Mouse (Mus musculus) embryo, embryonic 9.5 days (tissue): ENCODE data around the gene Olfr104-ps.

ENCODE experiments used
- DNase-seq: peaks from one replicate; pipeline ENCODE4 v3.0.0-alpha.2; 2017; ENCODE audit errors: extremely low spot score

Olfr104-ps gene

DNA sequence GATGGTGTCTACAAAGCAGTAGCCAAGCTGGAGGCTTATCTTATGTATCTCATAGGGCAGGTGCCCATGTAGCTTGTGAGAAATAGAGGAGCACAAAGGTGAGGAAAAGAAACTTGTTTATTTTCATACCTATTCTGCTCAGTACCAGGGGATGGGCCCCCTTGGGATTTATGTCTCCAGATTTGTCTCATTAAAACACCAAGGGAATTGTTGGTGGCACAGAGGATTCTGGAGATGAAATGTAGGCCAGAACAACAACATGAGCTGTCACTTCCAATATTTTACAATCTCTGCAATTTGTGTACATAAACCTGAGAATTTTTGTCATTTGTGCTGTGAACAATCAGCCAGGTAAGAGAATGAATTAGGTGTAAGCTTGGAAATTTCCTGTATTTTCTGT, at the start of gene Olfr104-ps:
Gene Olfr104-ps, plus strand, starts transcription at position 301 of the 400 bp plus-strand sequence.
- DNase-seq = no peak

DNA sequence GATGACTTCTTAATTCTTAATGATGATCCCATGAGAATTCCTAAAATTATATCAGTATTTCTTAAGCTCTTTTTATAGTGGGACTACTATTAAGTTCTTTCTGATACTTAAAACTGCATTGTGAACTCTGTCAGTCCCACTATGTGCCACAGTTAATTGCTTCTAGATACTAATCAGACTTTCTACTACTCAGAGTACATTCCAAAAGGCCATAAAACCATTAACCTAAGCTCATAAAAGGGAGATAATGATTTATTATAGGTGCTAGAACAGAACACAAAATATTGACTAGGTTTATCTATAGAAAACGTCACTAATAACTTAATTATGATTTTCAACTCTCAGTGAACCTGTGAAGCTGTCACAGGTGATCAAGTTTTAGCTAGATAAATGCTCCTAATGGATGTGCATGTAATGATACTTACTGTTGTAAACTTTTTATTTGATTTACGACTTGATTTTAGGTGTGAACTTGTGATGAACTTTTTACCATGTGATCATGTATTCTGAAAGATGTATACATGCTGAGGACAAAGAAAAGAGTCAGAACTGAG, 49.2 kb upstream of the Olfr104-ps start:
- no peak for DNase-seq

DNA sequence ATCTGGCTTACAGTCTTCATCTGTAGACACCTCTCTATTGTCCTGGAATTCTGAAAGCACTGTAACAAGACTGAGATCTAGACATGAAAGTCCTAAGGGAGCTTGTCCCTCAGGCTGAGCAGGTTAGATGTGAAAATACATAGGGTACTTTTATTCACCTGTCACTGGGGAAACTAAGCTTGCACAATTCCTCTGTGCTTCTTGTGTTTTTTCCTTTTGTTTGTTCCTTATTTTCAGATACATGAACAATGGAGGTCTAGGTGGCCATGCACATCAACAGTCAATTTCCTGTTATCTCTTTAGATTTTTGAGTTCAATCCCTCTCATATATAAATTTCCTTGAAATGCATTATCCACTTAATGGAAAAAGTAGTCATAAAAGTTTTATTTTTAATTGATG, 42.4 kb upstream of the Olfr104-ps start, which contains the start of gene Olfr102:
Gene Olfr102, minus strand, starts transcription at position 101 of the 400 bp plus-strand sequence.
- no peak for DNase-seq

DNA sequence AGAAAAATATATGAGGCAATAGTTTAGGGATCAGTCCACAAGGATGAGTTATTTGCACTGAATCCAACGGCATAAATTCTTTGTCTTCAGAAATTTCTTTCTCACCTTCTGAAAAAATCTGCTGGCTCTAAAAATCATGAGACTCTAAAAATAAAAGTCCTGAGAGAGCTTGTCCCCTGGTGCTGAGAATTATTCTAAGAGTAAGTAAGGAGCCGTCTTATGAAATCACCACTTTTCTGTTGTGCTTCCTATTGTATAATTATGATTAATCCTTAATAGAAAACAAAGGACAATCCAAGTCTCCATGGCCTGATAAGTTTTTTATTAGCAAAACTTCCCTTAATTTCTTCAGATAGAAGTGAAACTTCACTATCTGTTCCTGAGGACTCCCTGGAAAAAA, 19.8 kb upstream of the Olfr104-ps start, which contains the start of gene Olfr103:
Gene Olfr103, minus strand, starts transcription at position 101 of the 400 bp plus-strand sequence.
- DNase-seq = no peak

DNA sequence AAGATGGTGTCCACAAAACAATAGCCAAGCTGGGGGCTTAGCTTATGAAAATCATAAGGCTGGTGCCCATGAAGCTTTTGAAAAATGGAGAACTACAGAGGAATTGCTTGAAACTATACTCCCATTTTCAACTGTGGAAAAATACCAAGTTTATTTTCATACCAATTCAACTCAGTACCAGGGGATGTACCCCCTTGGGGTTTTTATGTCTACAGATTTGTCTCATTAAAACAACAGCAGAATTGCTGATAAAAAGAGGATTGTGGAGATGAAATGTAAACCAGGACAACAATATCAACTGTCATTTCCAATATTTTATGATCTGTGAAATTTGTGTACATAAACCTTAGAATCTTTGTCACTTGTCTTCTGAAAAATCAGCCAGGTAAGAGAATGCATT, 19.4 kb downstream of the Olfr104-ps start, which contains the start of gene Olfr105-ps:
Gene Olfr105-ps, plus strand, starts transcription at position 301 of the 400 bp plus-strand sequence.
- DNase-seq = no peak

DNA sequence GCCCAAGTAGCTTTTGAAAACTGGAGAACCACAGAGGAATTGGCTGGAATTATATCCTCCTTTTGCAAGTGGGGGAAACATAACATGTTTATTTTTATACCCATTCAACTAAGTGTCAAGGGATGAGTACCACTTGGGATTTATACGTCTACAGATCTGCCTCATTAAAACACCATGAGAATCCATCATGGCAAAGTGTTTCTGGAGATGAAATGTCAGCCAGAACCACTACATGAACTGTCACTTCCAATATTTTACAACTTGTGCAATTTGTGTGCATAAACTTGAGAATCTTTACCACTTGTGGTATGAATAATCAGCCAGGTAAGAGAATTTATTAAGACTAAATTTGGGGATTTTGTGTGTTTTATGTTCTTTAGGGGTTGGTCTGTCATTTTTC, 30.7 kb downstream of the Olfr104-ps start, which contains the start of gene Olfr106-ps:
Gene Olfr106-ps, plus strand, starts transcription at position 301 of the 400 bp plus-strand sequence.
- DNase-seq = no peak

DNA sequence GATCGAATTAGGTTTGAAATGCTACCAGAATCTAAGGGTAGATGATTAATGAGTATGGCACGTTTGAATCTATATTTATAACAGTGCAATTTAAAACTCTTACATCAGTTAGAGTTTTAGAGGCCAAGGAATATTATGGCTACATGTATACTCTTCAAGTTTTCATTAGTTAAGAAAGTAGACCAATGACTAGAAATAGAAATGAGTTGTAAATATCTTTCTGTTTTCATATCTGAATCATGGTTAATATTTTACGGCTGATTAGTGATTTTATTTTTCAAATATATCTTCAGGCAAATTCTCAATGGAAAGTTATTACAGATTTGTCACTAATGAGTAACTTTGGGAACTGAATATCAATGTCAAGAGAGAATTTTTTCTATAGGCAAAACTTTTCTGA, 39.5 kb downstream of the Olfr104-ps start, which contains the start of gene Olfr107:
Gene Olfr107, plus strand, starts transcription at position 301 of the 400 bp plus-strand sequence.
- no peak for DNase-seq

DNA sequence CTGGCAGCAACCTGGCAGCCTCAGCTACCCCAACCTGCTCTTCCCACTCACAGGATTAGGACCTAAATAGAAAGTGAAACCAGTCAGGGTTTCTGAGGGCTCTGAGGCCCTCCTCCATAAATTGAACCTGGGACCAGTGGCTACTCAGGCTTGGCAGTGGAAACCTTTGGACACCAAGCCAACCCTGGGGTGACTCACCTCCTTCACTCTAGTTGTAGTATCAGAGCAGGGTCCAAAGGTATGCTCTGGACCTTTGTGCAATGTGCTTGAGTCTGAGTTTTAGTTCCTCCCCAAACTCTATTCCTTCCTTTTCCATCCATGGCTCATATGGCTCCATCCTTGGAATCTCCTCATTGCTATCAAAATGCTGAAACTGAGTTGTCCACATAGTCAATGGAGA, 54.0 kb downstream of the Olfr104-ps start:
- DNase-seq = no peak
